Mouse (Mus musculus): Measurements from ENCODE around the gene Zfp423.

DNA sequence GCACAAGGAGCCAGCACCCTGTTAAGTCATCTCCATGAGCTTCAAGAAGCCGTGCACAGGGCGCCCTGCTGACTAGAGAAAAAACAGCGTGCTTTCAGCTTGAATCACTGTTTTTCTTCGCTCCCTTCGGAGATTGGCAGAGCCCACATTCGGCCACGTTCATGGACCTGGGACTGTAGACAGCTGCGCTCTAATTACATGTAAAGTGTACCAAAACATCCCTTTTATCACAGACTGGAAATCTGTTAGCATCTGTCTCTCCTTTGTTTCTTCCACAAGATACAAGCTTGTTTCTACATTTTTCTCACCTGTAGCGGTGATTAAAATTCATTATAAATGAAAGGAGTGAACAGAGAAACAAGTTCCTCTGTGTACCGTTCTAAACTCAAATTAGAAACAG lies 164.8 kb downstream of the Zfp423 start:
- no peak for TF ChIP-seq POLR2A (IDR thresholded peaks at IDR 0.05; ENCODE audit: borderline replicate concordance, insufficient read depth, low read length)
- TF ChIP-seq CTCF (IDR thresholded peaks at IDR 0.05; ENCODE audit: borderline replicate concordance, insufficient read depth, low read depth, low read length), result no peak

Measured in cerebellum, adult 2 months (tissue).